Mouse (Mus musculus): ENCODE measurements around the gene 4921511M17Rik.
"Not testable (repeated sequence)": the region's sequence is repeated elsewhere in the genome, so short reads cannot be mapped to it uniquely, and the experiment has no call there.

Gene 4921511M17Rik

GRCm38 (mm10) chrX:154033727-154034126 is at the start of gene 4921511M17Rik:
Gene 4921511M17Rik, minus strand, starts transcription at chrX:154033827.
- DNase-seq (ENCODE audit: low spot score): not testable (repeated sequence)

- DNase-seq (ENCODE audit: low spot score): not testable (repeated sequence)
Measured at GRCm38 (mm10) chrX:154054939-154055338, 21.3 kb upstream of the 4921511M17Rik start, which contains the start of gene Gm10057. Gene Gm10057, minus strand, starts transcription at chrX:154055039.

- DNase-seq (ENCODE audit: low spot score): not testable (repeated sequence)
Measured at GRCm38 (mm10) chrX:154012540-154012939, 21.1 kb downstream of the 4921511M17Rik start, which contains the start of gene Samt1. Gene Samt1, minus strand, starts transcription at chrX:154012640.

GRCm38 (mm10) chrX:153976914-153977313 is 56.7 kb downstream of the 4921511M17Rik start:
- not testable (repeated sequence) for DNase-seq (ENCODE audit: low spot score)

- DNase-seq (ENCODE audit: low spot score): not testable (repeated sequence)
Measured at GRCm38 (mm10) chrX:153976467-153976866, 57.2 kb downstream of the 4921511M17Rik start.

- no peak for DNase-seq (ENCODE audit: low spot score)
Measured at GRCm38 (mm10) chrX:153974450-153974849, 59.2 kb downstream of the 4921511M17Rik start.

Measured in ovary, postnatal 14 days (tissue).